Mouse (Mus musculus): Measurements from ENCODE around the gene Slc43a2. TPM values are rescaled to one million over a fixed set of nuclear protein-coding genes. Genes with fewer than 3 reads are reported as not detected.
"Not testable (repeated sequence)": the region's sequence is repeated elsewhere in the genome, so short reads cannot be mapped to it uniquely, and the experiment has no call there.

Slc43a2 gene
- total RNA-seq, 2 experiments from 2014 or later: 56.7 to 57.0 TPM

DNA sequence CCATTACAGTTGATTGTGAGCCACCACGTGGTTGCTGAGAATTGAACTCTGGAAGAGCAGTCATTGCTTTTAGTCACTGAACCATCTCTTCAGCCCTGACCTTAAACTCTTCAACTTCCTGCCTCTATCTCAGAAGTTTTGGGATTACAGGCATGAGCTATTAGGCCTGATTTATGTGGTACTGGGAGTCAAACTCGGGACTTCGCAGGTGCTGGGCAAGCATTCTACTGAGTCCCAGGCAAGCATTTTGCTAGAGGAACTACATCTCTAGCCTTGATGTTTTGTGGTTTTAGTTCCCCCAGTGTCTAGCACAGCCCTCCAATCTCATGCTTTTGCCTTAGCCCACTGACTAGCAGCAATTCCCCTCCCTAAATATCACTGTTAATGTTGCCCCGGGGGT lies 53.6 kb downstream of the Slc43a2 start:
- Histone ChIP-seq H3K27ac (no peak overlapping the region), H3K4me3 (no peak overlapping the region)
- intact Hi-C loops (cut with DNase I): no loop called here
- TF ChIP-seq CTCF (IDR thresholded peaks at IDR 0.05): no peak
- DNase-seq (ENCODE audit: extremely low spot score in 1 of 2, low spot score in 2 of 2): no peak

DNA sequence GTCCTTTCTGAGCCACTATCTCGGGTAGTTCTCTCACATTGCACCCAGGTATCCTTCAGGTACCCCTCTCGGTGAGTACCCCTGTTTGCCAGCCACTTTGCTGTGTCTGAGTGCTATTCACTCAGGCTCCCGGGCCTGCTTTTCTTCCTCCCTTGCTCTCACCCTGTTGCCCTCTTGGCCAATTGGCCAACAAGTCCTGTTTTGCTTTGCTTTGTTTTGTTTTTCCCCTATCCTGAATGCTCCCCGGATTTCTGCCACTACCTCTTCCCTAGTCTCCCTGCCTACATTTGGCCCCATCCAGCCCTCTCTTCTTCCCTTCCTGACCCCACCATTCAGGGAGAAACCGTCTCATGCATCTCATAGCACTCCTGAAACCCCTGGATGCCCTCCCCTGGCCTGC lies 54.5 kb downstream of the Slc43a2 start:
- DNase-seq (ENCODE audit: extremely low spot score in 1 of 2, low spot score in 2 of 2): no peak

DNA sequence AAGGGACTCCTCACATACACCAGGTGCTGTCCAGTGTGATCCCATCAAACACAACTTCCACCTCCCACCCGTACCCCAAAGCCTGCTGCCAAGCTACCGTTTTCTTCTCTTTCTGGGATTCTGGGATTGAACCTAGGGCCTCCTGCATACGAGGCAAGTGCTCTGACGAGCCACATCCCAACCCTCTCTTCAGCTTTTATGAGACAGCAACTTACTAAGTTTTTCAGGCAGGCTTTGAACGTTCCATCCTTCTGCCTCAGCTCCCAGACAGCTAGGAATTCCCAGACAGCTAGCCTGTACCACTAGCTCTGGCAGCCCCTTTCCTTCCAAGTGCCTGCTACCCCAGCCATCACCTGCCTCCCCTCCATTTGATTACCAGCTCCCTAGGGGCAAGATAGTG lies 55.5 kb downstream of the Slc43a2 start:
- no peak for DNase-seq (ENCODE audit: extremely low spot score in 1 of 2, low spot score in 2 of 2)
- peak overlapping the region; percentile 78; the same call in 1 of the 2 replicates for H3K27ac ChIP-seq
- TF ChIP-seq CTCF (IDR thresholded peaks at IDR 0.05): no peak
- H3K4me3 ChIP-seq: no peak overlapping the region
- intact Hi-C loops (cut with DNase I): no loop called here

More for the DNA sequence above, 54.5 kb downstream of the Slc43a2 start:
- intact Hi-C loops (cut with DNase I): no loop called here
- Histone ChIP-seq H3K4me3 (no peak overlapping the region), H3K27ac (no peak overlapping the region)
- no peak for TF ChIP-seq CTCF (IDR thresholded peaks at IDR 0.05)

DNA sequence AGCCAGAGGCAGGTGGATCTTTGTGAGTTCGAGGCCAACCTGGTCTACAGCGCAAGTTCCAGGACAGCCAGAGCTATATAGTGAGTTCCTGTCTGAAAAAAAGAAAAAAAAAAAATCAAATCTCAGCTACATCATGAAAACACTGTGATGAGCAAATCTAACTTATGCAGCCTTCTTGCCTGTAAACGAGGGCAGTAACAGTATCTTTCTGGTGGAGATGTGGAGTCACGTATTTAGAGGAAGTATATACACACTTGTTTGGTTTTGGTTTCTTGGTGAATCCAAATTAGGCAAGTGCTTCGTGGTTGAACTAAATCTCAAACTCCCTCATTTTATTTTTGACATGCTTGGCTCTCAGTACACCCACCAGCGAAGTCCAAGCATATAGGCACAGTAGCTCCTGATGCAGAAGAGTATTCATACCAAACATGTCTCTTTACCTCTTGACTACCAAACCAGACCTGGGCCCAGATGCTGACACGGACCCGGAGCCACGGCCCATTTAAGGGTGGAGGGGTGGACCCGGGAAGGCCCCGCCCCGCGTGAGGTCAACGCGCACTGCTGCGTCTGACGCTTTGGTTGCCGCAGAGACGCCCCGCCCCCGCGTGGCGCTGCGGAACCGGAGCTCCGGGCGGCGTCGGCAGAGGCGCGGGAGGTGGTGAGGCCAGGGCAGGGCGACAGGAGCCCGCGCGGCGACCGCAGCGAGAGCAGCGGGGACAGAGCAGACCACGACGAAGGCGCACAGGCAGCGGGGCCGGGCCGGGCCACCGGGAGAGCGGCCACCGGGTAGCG lies 56.2 kb downstream of the Slc43a2 start, which contains the start of gene Pitpna:
Gene Pitpna, plus strand, starts transcription at position 605 of the 792 bp plus-strand sequence.
- TF ChIP-seq CTCF (IDR thresholded peaks at IDR 0.05): no peak; the same call in 1 of the 2 replicates
- intact Hi-C loops (cut with DNase I): no loop called here
- DNase-seq (ENCODE audit: extremely low spot score in 1 of 2, low spot score in 2 of 2): peak; percentile 97
- Histone ChIP-seq H3K27ac (peak within 1 kb of the TSS; percentile 90), H3K4me3 (peak within 1 kb of the TSS; percentile 85)

DNA sequence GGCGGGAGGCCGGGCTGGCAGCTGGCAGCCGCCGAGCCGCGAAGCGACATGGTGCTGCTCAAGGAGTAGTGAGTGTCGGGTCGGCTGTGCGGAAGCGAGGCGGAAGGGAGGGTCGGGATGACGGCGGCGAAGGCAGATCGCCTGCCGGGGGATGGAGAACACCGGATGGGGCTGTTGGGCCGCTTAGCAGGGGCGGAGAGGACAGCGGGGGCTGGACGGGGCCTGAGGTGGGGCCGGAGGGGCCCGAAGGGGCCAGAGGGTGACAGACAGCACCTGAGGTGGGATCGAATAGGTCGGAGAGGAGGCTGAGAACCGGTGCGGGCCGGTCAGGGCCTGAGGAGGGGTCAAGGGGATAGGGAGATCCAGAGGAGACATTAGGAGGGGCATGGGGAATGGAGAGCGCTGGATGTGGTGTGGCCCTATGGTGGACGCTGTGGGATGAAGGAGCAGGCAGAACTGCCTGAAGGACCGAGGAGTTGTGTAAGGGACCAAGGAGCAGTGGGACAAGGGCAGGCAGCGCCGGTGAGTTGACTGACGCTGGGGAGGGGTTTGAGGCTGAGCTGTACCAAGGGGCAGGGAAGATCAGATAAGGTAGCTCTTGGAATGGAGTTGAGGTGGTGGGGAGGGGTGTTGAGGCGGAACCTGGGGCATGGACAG lies 56.9 kb downstream of the Slc43a2 start:
- Histone ChIP-seq H3K4me3 (peak overlapping the region; percentile 85), H3K27ac (peak overlapping the region; percentile 90)
- no peak for TF ChIP-seq CTCF (IDR thresholded peaks at IDR 0.05)
- DNase-seq (ENCODE audit: extremely low spot score in 1 of 2, low spot score in 2 of 2): no peak
- intact Hi-C loops (cut with DNase I): no loop called here

DNA sequence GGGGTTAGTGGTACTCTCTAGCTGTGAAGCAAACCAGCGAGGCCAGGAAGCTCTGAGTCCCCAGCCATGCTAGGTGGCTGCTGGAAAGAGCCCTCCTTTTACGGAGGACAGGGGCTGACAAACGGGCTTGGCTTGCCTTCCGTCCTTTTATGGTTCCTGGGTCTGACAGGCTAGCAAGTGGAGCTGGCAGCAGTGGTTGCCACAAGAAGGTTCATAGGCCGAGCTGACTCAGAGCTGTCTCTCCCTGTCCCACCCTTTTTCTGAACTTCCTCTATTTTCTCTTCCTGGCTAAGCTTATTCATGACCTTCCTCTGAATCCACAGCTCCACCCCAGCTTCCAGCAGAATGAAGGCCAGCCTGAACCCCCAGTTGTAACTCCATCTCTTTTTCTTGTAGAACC lies 61.1 kb downstream of the Slc43a2 start:
- no peak for TF ChIP-seq CTCF (IDR thresholded peaks at IDR 0.05)
- no peak for DNase-seq (ENCODE audit: extremely low spot score in 1 of 2, low spot score in 2 of 2)
- Histone ChIP-seq H3K27ac (no peak overlapping the region), H3K4me3 (no peak overlapping the region)
- intact Hi-C loops (cut with DNase I): no loop called here

DNA sequence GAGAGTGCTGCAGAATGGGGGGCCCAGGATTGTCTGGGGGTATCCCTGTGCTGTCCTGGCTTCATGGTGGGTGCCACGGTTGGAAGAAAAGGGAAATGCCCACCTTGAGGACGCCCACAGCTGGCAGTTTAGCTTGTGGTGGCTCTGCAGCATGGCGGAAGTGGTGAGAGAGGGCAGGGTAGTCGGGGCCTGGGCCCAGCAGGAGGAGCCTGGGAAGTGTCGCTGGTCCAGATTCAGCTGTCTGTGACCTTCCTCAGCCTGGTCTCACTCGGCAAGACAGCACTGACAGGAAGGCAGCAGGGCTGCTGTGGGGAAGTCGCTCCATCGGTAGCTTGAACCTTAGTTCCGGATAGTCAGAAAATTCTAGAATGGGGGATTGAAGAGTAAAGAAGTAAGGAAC lies 62.9 kb downstream of the Slc43a2 start:
- Histone ChIP-seq H3K27ac (no peak overlapping the region), H3K4me3 (no peak overlapping the region)
- TF ChIP-seq CTCF (IDR thresholded peaks at IDR 0.05): no peak
- intact Hi-C loops (cut with DNase I): no loop called here
- no peak for DNase-seq (ENCODE audit: extremely low spot score in 1 of 2, low spot score in 2 of 2)

DNA sequence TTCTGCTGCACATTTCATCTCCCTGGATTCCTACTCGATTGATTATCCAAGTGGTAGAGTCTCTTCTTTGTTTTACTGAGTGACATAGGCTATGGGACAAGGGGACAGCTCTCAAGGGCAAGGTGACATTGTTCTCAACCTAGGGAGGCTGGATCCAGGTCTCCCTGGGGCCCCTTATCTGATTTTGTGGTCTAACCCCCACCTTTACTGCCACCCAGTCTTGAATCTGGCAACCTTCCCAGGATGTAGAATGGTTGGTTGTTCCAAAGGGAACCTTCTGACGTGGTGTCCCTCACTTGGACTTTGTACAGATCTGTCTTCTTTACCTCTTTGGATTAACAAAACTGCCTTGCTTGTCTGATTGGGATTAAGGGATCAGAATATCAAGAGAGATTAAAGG lies 63.9 kb downstream of the Slc43a2 start:
- no peak for DNase-seq (ENCODE audit: extremely low spot score in 1 of 2, low spot score in 2 of 2)
- Histone ChIP-seq H3K27ac (no peak overlapping the region), H3K4me3 (no peak overlapping the region)
- intact Hi-C loops (cut with DNase I): no loop called here
- TF ChIP-seq CTCF (IDR thresholded peaks at IDR 0.05): no peak

DNA sequence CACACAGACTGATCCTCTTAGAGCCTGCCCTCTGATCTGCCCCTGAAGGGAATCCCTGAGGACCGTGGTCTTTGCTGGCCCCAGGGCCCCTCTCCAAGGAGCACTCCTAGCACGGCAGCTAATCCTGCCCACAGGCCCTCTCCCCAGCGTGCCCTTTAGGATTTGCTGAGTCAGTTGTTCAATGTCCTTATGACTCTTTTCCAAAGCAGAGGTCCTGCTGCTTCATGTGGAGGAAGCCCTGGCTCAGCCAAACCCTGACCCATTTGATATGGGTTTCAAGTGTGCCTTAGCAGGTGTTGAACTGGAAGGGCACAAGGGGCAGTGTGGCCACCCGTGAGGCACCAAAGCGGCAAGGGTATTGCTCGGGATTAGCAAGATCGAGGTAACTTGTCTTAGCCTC lies 64.3 kb downstream of the Slc43a2 start:
- H3K27ac ChIP-seq: no peak overlapping the region
- TF ChIP-seq CTCF (IDR thresholded peaks at IDR 0.05): no peak
- DNase-seq (ENCODE audit: extremely low spot score in 1 of 2, low spot score in 2 of 2): no peak
- intact Hi-C loops (cut with DNase I): no loop called here
- H3K4me3 ChIP-seq: no peak overlapping the region

DNA sequence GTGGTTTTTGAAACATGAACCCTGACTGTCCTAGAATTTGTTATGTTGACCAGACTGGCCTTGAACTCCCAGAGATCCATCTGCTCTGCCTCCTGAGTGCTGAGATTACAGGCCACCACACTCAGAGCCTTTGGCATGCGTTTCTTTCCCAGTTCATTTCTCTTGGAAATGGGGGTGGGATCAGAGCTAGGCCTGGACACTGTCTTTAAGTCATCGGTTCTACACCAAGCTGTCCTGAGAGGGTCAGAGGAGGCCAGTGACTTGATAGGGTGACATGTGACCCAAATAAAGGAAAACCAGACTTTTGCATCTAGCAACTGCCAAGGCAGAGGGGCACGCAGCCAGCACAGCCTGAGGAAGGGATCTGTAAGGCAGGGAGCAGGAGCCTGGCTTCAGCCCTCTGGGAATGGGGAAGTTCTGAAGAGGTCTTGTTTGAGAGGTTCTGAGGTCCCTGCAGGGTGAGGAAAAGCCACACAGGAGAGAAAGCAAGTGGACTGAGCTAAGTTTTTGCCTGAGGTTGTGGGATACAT lies 65.3 kb downstream of the Slc43a2 start:
- TF ChIP-seq CTCF (IDR thresholded peaks at IDR 0.05): no peak
- Histone ChIP-seq H3K4me3 (no peak overlapping the region), H3K27ac (no peak overlapping the region)
- intact Hi-C loops (cut with DNase I): no loop called here
- no peak for DNase-seq (ENCODE audit: extremely low spot score in 1 of 2, low spot score in 2 of 2)

DNA sequence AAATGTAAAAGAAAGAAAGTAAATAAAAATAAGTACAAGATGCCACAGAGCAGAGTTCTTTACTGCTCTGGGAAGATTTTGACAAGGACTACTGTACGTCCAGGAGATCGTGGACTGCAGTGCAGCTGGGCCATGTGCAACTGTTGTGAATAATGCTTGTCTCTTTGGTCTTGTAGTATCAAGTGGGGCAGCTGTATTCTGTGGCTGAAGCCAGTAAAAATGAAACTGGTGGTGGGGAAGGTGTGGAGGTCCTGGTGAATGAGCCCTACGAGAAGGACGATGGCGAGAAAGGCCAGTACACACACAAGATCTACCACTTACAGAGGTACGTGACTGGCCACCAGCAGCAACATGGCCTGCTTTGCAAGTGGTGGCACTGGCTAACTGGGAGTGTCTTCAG lies 66.5 kb downstream of the Slc43a2 start:
- Histone ChIP-seq H3K4me3 (no peak overlapping the region), H3K27ac (no peak overlapping the region)
- no peak for DNase-seq (ENCODE audit: extremely low spot score in 1 of 2, low spot score in 2 of 2)
- intact Hi-C loops (cut with DNase I): no loop called here
- TF ChIP-seq CTCF (IDR thresholded peaks at IDR 0.05): no peak

DNA sequence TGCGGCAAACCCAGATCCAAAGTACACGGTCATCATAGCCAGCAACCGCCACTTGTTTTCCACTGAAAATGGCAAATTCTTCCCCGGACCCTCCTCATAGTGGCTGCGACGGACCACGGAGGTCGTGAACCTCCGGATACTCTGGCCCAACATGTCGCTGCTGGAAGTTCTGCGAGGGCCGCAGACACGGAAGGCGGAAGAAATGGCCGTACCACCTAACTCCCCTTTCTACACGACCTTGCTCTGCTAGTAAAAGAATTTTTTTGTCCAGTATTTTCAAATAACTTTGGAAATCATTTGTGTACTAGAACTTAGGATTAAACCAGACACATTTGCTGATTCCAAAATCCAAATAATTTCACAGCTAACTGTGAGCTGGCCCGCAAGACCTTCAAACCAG lies 68.3 kb downstream of the Slc43a2 start:
- intact Hi-C loops (cut with DNase I); DNase-seq (ENCODE audit: extremely low spot score in 1 of 2, low spot score in 2 of 2); H3K4me3 ChIP-seq; H3K27ac ChIP-seq: not testable (repeated sequence)

Measured in left cerebral cortex, adult 2 months (tissue).